8 mouse cellular contexts compared by ENCODE assay signal in genomic region chr10:117434871-117435733, GRCm38 (mm10). TPM values are rescaled to one million over a fixed set of nuclear protein-coding genes. Genes with fewer than 3 reads are reported as not detected.
DNase-seq lines count a peak whose midpoint lies in the region; ATAC-seq lines count a peak whose summit lies in the region.

No protein-coding gene starts in this region.

- intact Hi-C loops in left cerebral cortex, postnatal 14 days (cut with DNase I) = loop anchor here (5.0 kb wide), 3 partner anchors 58 to 213 kb away; partner anchors contain the start of gene Yeats4

- no peaks in the 10 kb centered on the region; the same call in 1 of the 2 replicates for H3K4me1 ChIP-seq in intestine, embryonic 14.5 days (replicated peaks; ENCODE audit: control insufficient read depth, insufficient read depth, low read length)

- peak overlapping the region; percentile 56 for H3K4me2 ChIP-seq in intestine, embryonic 14.5 days (ENCODE audit: low read length)

- no peaks in the 10 kb centered on the region for H3K27me3 ChIP-seq in intestine, embryonic 14.5 days (replicated peaks; ENCODE audit: control insufficient read depth, insufficient read depth, low read length)

- no peak overlapping the region for H3K27ac ChIP-seq in intestine, embryonic 14.5 days (ENCODE audit: low read depth)

- DNase-seq in adrenal gland, adult 2 months = peak; percentile 87
- DNase-seq in embryo, embryonic 11 days = peak; percentile 96
- peak; percentile 66 for DNase-seq in gastrocnemius, postnatal 25 days
- peak; percentile 96 for DNase-seq in intestine, embryonic 14.5 days (ENCODE audit: low spot score)
- DNase-seq in left cerebral cortex, postnatal 14 days (ENCODE audit: low spot score in 2 of 2) = peak; percentile 89 to 91
- peak; percentile 94 for DNase-seq in right cerebral cortex, postnatal 14 days
- DNase-seq in urinary bladder, postnatal 25 days (ENCODE audit: low spot score) = peak; percentile 87

- no peaks in the 10 kb centered on the region for H3K36me3 ChIP-seq in intestine, embryonic 14.5 days (ENCODE audit: control insufficient read depth, insufficient read depth, low read length)

- 0 out of 2 replicates have a peak overlapping the region, but pooled peaks have one; percentile 11 for H3K9ac ChIP-seq in intestine, embryonic 14.5 days (ENCODE audit: low read length)

- peak overlapping the region; percentile 16; the same call in 1 of the 2 replicates for H3K4me3 ChIP-seq in intestine, embryonic 14.5 days (ENCODE audit: low read depth, low read length)

- 14% methylated on average over 33 of the region's 33 CpGs for WGBS in intestine, embryonic 14.5 days

- ATAC-seq in intestine, embryonic 14.5 days (replicated peaks; ENCODE audit: low FRiP score, low TSS enrichment, low read depth) = peak; percentile 84
- ATAC-seq in megakaryocyte-erythroid progenitor cell, adult 5-6 weeks (replicated peaks; ENCODE audit: low FRiP score, low TSS enrichment, poor library complexity, severe bottlenecking) = peak; percentile 86

- H3K9me3 ChIP-seq in intestine, embryonic 14.5 days (ENCODE audit: control insufficient read depth, low read length) = no peaks in the 10 kb centered on the region

RNA-seq across cellular contexts. Expression of gene Cpsf6, which starts 55.3 kb away (rescaled TPM):
- 10 to 100 TPM; 49.8 to 72.7 TPM for total RNA-seq in adrenal gland, adult 2 months (2021)
- polyA plus RNA-seq in adrenal gland, adult 2 months (2012; rRNA removed) = 62.5 and 78.5 TPM in 2 replicates
- 10 to 100 TPM; 21.6 to 24.2 TPM for total RNA-seq in gastrocnemius, postnatal 25 days (2021)
- polyA plus RNA-seq in intestine, embryonic 14.5 days (2014; fragmentation: Nextera tagmentation; extraction: Ambion mirVana) = 150 and 169 TPM in 2 replicates
- 100 to 1,000 TPM; 102 TPM for total RNA-seq in left cerebral cortex, postnatal 14 days (2021)
- total RNA-seq in megakaryocyte-erythroid progenitor cell, adult 5-6 weeks (2014; fragmentation: Nextera tagmentation) = 132 and 163 TPM in 2 replicates
- 142 and 153 TPM in 2 replicates for total RNA-seq in megakaryocyte-erythroid progenitor cell, adult 5-6 weeks (2017)
